Mouse (Mus musculus) kidney, adult 2 months (tissue): ENCODE measurements around the gene Smpd4.

Experiments
- CTCF ChIP-seq: fragments of 200-500 bp; conservative IDR thresholded peaks from 2 replicates; pipeline ENCODE4 v1.5.1; 2011; ENCODE audit warnings: low read depth, mild to moderate bottlenecking, control low read depth, low read length, moderate library complexity, mixed read lengths; ENCODE audit not compliant: insufficient read depth, insufficient read length
- POLR2A ChIP-seq: fragments of 200-500 bp; IDR thresholded peaks from one replicate; pipeline ENCODE4 v1.6.1; 2011; ENCODE audit warnings: low read depth, low read length, control low read depth

DNA sequence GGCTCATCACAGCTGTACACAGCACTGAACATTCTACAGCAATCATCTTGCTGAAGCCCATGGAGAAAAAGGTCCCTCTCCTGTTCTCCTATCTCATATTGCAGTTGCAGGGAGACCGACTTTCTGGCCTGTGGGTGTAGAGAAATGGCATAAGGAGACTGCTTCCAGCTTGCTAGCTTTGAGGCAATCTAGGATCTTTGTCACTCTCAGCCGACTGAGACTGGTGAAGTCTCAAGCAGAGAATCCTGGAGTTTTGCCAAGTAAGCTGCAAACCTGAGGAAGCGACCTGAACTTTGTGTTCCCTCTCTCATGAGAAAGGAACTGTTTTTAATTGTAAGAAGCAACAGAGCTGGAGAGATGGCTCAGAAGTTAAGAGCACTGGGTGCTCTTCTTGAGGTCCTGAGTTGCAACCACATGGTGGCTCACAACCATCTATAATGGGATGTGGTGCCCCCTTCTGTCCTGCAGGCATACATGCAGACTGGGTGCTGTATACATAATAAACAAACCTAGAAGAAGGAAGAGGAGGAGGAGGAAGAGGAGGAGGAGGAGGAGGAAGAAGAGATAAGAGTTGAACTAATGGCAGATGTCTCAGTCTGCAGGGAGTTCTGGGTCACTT is 18.1 kb upstream of the Smpd4 start:
- TF ChIP-seq CTCF (peak; percentile 39; the same call in 1 of the 2 replicates), POLR2A (no peak)
